Mouse (Mus musculus): Measurements from ENCODE around the gene Gstp3.

Gstp3 gene

GRCm38 (mm10) chr19:4059069-4059740 lies at the start of gene Gstp3:
Gene Gstp3, minus strand, starts transcription at chr19:4059569.
- DNase-seq (ENCODE audit: low spot score) = no peak

- DNase-seq (ENCODE audit: low spot score) = no peak
Measured at GRCm38 (mm10) chr19:4108535-4108934, 49.2 kb upstream of the Gstp3 start.

DNA sequence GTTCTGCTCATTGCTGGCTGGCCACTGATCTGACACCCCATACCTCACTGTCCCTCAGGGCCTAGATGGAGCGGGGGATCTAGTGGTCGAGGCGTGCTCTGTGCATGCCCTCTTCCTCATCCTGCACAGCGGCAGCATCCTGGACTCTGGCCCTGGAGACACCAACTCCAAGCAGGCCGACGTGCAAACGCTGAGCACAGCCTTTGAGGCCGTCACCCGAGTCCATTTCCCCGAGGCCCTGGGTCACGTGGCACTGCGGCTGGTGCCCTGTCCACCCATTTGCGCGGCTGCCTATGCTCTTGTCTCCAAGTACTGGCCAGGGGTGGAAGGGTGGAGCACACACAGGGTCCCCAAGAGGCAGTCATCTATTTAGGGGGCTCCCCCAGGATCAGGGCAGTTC lies 47.3 kb upstream of the Gstp3 start:
- DNase-seq (ENCODE audit: low spot score) = no peak

DNA sequence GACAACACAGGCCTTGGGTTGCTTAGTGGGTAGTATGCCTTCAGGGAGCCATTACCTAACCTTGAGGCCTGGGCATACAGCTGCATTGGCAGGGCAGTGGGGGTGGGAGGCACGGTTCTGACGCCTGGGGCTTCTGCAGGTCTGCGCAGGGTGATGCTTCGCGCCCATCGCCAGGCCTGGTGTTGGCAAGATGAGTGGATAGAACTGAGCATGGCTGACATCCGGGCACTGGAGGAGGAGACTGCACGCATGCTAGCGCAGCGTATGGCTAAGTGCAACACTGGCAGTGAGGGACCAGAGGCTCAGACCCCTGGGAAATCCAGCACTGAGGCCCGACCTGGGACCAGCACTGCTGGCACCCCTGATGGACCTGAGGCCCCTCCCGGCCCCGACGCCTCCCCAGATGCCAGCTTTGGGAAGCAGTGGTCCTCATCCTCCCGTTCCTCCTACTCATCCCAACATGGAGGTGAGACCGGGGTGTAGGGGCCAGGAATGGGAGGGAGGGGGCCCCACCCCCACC lies 45.4 kb upstream of the Gstp3 start:
- no peak for DNase-seq (ENCODE audit: low spot score)

GRCm38 (mm10) chr19:4103792-4104191 lies 44.4 kb upstream of the Gstp3 start:
- DNase-seq (ENCODE audit: low spot score) = no peak

GRCm38 (mm10) chr19:4103294-4103693 lies 43.9 kb upstream of the Gstp3 start:
- no peak for DNase-seq (ENCODE audit: low spot score)

GRCm38 (mm10) chr19:4102626-4103025 lies 43.3 kb upstream of the Gstp3 start:
- no peak for DNase-seq (ENCODE audit: low spot score)

DNA sequence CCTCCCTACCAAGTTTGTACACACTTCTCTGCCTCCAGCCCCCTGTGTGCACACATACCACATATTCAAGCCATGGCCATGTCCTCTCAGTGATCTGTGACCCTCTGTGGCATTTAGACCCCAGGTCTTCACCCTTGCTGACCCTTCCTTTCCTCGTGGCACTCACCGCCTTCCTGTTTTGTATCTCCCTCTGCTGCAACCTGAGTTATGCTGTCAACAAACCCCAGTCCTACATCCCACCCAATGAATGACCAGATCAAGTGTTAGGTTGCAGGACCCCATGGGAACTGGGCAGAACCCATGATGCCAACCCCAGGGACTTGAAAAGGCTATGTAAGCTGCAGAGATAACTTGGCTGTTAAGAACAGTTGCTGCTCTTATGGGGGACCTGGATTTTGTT lies 42.7 kb upstream of the Gstp3 start:
- DNase-seq (ENCODE audit: low spot score) = no peak

DNA sequence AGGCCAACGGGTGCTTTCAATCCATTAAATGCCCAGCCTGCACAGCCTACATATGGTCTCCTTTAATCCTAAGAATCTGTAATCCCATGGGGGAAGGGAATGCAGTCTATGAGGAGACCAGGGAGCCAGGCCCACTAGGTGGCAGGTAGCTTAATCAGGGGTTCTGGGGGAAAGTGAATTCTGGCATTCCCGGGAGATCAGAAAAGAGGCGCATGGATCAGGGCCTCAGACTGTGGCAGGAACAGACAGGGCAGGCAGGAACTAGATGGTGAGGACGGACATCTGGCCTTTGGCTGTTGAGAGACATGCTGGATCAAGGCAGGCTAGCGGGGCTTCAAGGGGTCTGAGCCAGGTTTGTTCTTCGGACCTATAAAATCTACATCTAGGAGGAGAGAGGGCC lies 42.1 kb upstream of the Gstp3 start:
- peak; percentile 45 for DNase-seq (ENCODE audit: low spot score)

- peak; percentile 48 for DNase-seq (ENCODE audit: low spot score)
Measured at GRCm38 (mm10) chr19:4100718-4101261, 41.4 kb upstream of the Gstp3 start.

DNA sequence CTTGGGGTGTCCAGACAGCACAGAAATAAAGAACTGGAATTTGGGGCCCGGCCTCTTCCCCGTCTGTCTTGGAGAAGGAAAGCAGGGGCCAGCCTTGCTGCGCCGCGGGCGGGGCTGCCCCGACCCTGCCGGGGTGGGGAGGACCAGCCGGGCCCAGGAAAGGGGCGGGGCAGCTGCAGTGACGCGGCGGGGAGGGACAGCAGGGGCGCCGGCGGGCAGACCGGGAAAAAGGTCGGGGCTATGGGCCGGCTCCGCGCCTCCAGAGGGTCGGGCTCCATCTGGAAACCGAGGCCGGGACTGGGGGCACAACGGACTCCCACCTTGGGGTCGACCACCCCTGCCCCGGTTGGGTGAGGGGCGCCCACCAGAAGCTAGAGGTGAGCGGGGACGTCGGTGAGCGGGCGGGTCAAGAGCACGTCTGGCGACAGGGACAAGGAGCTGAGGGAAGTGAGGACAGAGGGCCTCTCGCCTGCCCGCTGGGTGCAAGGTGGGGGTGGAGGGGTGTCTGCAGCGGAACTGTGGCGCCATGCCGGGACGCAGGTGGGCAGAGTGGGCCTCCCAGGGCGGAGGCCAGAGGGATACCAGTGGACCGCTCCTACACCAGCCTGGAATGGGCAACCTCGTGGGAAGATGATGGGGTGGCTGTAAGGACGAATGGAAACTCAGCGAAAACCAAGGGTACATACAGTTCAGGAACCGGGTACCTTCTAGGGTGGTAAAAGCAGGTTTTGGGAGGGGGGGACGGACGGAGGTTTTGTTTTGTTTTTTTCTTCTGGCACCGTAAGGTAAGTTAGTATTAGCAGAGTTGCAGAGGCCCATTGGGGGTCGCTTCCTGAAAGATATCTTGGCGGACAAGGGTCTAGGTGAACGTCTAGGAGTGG lies 40.7 kb upstream of the Gstp3 start, which contains the start of gene Pitpnm1:
Gene Pitpnm1 (plus strand): TSS at position 162 of the 881 bp plus-strand sequence.
- peak; percentile 60 for DNase-seq (ENCODE audit: low spot score)

DNA sequence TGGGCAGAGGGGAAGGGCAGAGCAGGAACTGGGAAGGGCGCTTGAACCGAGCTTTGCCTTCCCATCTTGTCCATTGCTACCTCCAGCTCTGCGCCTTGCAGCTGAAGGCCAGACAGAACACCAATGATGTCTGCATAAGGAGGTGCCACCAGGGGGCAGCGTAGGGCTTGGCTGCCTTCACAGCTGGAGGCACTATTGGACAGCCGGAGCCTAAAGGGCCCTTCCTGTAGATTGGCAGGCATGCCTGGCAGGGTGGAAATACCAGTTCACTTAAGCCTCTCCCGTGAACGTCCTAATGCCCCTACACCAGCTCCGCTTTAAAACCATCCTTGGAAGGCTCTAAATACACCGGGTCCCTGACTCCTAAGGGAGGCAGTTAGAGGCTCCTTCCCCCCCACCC lies 39.7 kb upstream of the Gstp3 start:
- peak; percentile 92 for DNase-seq (ENCODE audit: low spot score)

DNA sequence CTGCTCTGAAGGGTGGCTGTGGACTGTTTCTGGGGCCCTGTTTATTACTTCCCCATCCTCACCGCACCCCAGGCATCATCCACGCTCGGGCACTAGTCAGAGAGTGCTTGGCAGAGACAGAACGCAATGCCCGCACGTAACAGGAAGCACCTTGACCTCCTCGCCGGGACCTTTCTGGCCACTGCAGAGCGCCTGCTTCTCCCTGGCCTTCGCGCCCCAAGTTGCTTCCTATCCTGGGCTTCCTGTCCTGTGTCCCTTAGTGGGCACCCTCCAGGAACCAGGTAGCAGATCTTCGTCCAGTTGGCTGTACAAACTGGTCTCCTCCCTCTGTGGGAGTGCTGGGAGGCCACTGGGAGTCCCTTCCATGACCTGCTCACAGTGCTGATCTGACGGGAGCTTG lies 39.1 kb upstream of the Gstp3 start:
- no peak for DNase-seq (ENCODE audit: low spot score)

DNA sequence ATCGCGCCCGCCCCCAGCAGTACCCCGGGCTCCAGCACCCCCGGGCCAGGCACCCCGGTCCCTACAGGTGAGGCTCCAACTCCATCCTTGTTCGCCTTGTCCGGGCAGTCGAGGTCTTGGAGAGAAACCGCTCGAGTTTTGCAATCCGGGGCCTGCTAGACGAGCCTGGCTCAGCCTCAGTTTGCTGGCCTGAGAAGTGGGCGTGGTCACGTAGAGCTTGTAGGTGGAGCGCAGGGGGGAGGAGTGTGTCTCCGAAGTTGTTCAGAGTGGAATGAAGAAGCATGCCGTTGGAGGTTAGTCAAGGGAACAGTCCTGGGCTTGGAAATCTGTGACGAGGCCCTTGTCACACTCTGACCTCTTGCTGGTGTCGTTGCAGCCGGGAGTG lies 38.1 kb upstream of the Gstp3 start:
- DNase-seq (ENCODE audit: low spot score) = peak; percentile 71

DNA sequence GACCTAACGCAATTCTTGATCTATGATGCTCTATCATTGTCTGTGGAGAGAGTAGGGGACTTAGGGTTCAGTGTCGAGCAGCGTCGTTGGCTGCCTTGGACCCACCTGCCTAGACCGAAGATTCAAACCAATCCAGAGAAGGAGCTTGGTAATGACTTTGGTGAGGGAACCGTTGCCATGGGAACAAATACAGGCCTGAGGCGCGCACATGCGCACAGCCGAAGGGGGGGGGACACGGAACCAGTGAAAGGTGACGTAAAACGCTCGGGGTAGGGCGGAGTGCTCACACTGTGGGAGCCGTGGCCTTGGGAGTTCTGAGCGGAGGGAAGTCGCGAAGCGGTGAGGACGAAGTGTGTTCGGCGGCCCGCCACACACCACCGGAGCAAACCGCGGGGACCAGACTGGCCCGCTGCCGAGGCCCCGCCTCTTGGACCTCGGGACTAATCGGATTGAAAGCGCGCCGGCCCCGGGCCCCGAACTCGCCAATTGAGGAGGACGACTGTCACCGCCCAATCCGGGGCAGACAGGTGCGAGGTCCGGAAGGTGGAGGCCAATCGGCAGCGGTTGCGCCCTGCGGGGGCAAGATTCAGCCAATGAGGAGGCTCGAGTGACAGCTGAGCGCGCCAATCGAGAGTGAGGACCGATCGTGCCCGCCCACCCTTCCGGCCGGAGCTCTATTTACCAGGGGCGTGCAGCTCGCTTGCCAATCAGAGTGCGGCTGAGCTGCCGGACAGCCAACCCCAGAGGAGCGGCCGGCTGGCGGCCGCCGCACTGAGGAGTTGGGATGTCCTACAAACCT lies 37.5 kb upstream of the Gstp3 start, which contains the start of gene Cdk2ap2:
Gene Cdk2ap2 (plus strand): TSS at position 541 of the 799 bp plus-strand sequence.
- peak; percentile 97 for DNase-seq (ENCODE audit: low spot score)

DNA sequence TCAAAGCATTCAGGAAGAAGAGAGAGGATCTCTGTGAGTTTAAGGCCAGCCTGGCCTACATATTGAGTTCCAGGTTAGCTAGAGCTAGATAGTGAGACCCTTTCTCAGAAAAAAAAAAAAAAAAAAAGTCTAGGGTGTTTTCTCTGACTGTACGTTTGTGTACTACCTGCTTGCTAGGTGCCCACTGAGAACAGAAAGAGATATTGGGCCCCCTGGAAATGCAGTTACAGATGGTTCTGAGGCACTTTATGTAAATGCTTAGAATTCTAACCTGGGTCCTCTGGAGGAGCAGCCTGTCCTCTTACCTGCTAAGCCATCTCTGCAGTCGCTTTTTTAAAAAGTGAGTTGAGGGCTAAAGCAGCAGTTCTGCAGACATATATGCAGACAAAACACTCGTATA lies 36.4 kb upstream of the Gstp3 start:
- DNase-seq (ENCODE audit: low spot score) = no peak

DNA sequence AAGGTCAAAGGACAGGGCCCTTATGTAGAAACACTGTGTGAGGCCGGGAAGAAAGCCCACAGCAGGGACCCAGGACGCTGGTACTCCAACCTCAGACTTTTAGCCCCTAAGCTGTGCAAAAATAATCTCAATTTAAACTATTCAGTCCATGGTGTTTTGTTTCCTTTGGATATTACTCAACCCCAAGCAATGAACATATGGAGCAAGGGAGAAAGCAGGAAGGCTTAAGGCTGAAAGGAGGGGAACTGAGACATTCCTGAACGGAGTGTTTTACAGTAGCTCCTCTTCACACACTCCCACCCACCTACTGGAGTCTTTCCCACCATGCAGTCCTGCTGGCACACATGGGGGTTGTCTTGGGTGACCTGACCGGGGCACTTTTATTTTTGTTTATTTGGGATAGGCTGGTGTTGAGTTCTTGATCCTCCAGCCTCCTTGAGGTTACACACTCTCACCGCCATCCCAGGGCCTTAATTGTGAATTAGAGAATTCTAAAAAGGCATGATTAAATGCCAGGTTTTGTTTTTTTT lies 35.5 kb upstream of the Gstp3 start:
- DNase-seq (ENCODE audit: low spot score) = no peak

DNA sequence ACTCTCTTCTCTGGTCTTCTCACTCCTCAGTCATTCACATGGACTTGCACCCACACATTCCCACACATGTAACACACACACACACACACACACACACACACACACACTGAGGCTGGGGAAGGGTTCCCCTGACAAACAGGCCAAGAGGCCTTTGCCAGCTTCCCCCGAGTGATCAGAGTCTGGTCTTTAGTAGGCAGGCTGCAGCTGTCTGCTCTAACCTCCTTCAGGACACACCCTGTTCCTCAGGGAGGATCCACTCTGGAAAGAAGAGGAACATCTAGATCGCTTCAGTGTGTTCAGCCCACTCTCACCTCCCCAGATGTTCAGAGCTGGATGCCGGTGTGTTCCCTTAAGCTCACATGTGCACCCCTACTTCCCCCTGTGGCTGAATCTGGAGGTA lies 35.0 kb upstream of the Gstp3 start:
- no peak for DNase-seq (ENCODE audit: low spot score)

- DNase-seq (ENCODE audit: low spot score) = no peak
Measured at GRCm38 (mm10) chr19:4093772-4094171, 34.4 kb upstream of the Gstp3 start.

- DNase-seq (ENCODE audit: low spot score) = no peak
Measured at GRCm38 (mm10) chr19:4092750-4093149, 33.4 kb upstream of the Gstp3 start.

GRCm38 (mm10) chr19:4091383-4091782 lies 32.0 kb upstream of the Gstp3 start:
- DNase-seq (ENCODE audit: low spot score) = no peak

DNA sequence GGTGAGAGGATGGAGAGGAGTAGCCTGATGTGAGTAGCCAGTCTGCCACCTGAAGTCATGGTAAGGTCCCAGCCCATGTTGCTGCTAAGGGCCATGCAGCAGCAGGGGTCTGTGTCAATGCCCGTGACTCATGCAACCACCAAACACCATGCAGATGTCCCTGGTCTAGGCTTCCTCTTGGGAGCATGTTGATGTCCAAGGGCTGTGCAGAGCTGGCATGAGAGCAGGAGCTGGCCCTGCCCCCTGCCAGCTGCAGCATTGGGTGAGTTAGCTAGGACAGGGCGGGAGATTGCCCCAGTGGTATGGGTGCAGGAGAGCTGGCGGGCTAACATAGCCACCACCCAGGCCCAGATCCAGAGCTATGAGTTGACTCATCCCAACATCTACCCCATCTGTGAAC lies 31.1 kb upstream of the Gstp3 start:
- DNase-seq (ENCODE audit: low spot score) = no peak
